Mouse (Mus musculus) MEL (cell line): Measurements from ENCODE around the gene Gm5678. TPM values are rescaled to one million over a fixed set of nuclear protein-coding genes. Genes with fewer than 3 reads are reported as not detected.
"Not testable (repeated sequence)": the region's sequence is repeated elsewhere in the genome, so short reads cannot be mapped to it uniquely, and the experiment has no call there.

Source experiments
- DNase-seq: peaks from one replicate; pipeline ENCODE4 v3.0.0; 2011; ENCODE audit warnings: low read depth, low spot score
- H3K27ac ChIP-seq: 2 replicates; pipeline ENCODE4 v1.5.1; 2012; ENCODE audit warnings: low read depth, mild to moderate bottlenecking, control low read depth, low read length, moderate library complexity; ENCODE audit not compliant: control insufficient read depth
- H3K27me3 ChIP-seq, 2 experiments: fragments of 150-350 bp in 1 of 2; sonication (generic) in 1 of 2; 2 replicates each; pipeline ENCODE4 v1.6.1; 2012; ENCODE audit warnings: low read length in 2 of 2, mild to moderate bottlenecking in 2 of 2, improper control_type of control experiment in 1 of 2, moderate library complexity in 1 of 2; ENCODE audit not compliant: insufficient read depth in 2 of 2, control insufficient read depth in 1 of 2
- H3K36me3 ChIP-seq, 2 experiments: 2 replicates each; pipeline ENCODE4 v1.6.1; 2012 to 2014; ENCODE audit warnings: low read length in 2 of 2, improper control_type of control experiment in 1 of 2, inconsistent platforms in 1 of 2, mild to moderate bottlenecking in 1 of 2; ENCODE audit not compliant: insufficient read depth in 2 of 2, control insufficient read depth in 1 of 2
- H3K4me1 ChIP-seq, 2 experiments: fragments of 150-350 bp in 1 of 2; sonication (generic) in 1 of 2; 2 replicates each; pipeline ENCODE4 v1.6.1; 2012; ENCODE audit warnings: low read length in 2 of 2, improper control_type of control experiment in 1 of 2, mild to moderate bottlenecking in 1 of 2; ENCODE audit not compliant: insufficient read depth in 2 of 2, control insufficient read depth in 1 of 2
- H3K4me3 ChIP-seq, 2 experiments: fragments of 150-350 bp in 1 of 2; sonication (generic) in 1 of 2; 2 replicates each; pipeline ENCODE4 v1.5.1; 2012; ENCODE audit warnings: low read depth in 2 of 2, low read length in 2 of 2, mild to moderate bottlenecking in 2 of 2, moderate library complexity in 2 of 2, control low read depth in 1 of 2, improper control_type of control experiment in 1 of 2; ENCODE audit not compliant: control insufficient read depth in 1 of 2, insufficient read depth in 1 of 2
- H3K79me2 ChIP-seq: 2 replicates; pipeline ENCODE4 v1.6.1; 2012; ENCODE audit warnings: mild to moderate bottlenecking, low read length, moderate library complexity; ENCODE audit not compliant: control insufficient read depth, poor library complexity, insufficient read depth
- H3K9ac ChIP-seq: 2 replicates; pipeline ENCODE4 v1.6.1; 2012; ENCODE audit warnings: low read depth, mild to moderate bottlenecking, control low read depth, low read length, moderate library complexity; ENCODE audit not compliant: control insufficient read depth, poor library complexity, severe bottlenecking
- H3K9me3 ChIP-seq: fragments of 150-350 bp; sonication (generic); replicated peaks from 2 replicates; pipeline ENCODE4 v1.6.1; 2012; ENCODE audit warnings: mild to moderate bottlenecking, low read length, improper control_type of control experiment, moderate library complexity; ENCODE audit not compliant: insufficient read depth
- CHD1 ChIP-seq: IDR thresholded peaks from 2 replicates; pipeline ENCODE4 v1.6.1; 2012; ENCODE audit warnings: low read depth, mild to moderate bottlenecking, inconsistent platforms, low read length, improper control_type of control experiment
- CTCF ChIP-seq, 3 experiments: IDR thresholded peaks in 2 of 3; conservative IDR thresholded peaks in 1 of 3; 2 replicates each; pipeline ENCODE4 v1.5.1; 2011 to 2012; ENCODE audit warnings: low read length in 3 of 3, low read depth in 2 of 3, mild to moderate bottlenecking in 2 of 3, improper control_type of control experiment in 1 of 3, inconsistent platforms in 1 of 3, mixed read lengths in 1 of 3, moderate library complexity in 1 of 3; ENCODE audit not compliant: control insufficient read depth in 1 of 3, insufficient read depth in 1 of 3, poor library complexity in 1 of 3, severe bottlenecking in 1 of 3
- ELF1 ChIP-seq: IDR thresholded peaks from 2 replicates; pipeline ENCODE4 v1.6.1; 2014; ENCODE audit warnings: low read depth, mild to moderate bottlenecking, inconsistent platforms, low read length, improper control_type of control experiment, moderate library complexity
- EP300 ChIP-seq, 2 experiments: IDR thresholded peaks; 2 replicates each; pipeline ENCODE4 v1.6.1; 2011; ENCODE audit warnings: improper control_type of control experiment in 2 of 2, low read length in 2 of 2, low read depth in 1 of 2, mild to moderate bottlenecking in 1 of 2
- HCFC1 ChIP-seq: IDR thresholded peaks from 2 replicates; pipeline ENCODE4 v1.6.1; 2012; ENCODE audit warnings: low read depth, mild to moderate bottlenecking, inconsistent platforms, low read length, improper control_type of control experiment, moderate library complexity
- JUND ChIP-seq: IDR thresholded peaks from 2 replicates; pipeline ENCODE4 v1.6.1; 2011; ENCODE audit warnings: low read depth, mild to moderate bottlenecking, improper control_type of control experiment, low read length
- KAT2A ChIP-seq: conservative IDR thresholded peaks from 2 replicates; pipeline ENCODE4 v1.6.1; 2012; ENCODE audit warnings: low read depth, low read length, improper control_type of control experiment, inconsistent platforms
- MEF2A ChIP-seq: IDR thresholded peaks from 2 replicates; pipeline ENCODE4 v1.6.1; 2014; ENCODE audit warnings: low read depth, mild to moderate bottlenecking, inconsistent platforms, low read length, improper control_type of control experiment; ENCODE audit not compliant: poor library complexity, insufficient replicate concordance, severe bottlenecking; ENCODE audit errors: extremely low read depth
- MXI1 ChIP-seq: IDR thresholded peaks from 2 replicates; pipeline ENCODE4 v1.6.1; 2011; ENCODE audit warnings: mild to moderate bottlenecking, low read depth, low read length, improper control_type of control experiment
- MYB ChIP-seq: IDR thresholded peaks from 2 replicates; pipeline ENCODE4 v1.6.1; 2011; ENCODE audit warnings: mild to moderate bottlenecking, low read depth, low read length, improper control_type of control experiment
- MYC ChIP-seq: IDR thresholded peaks from 2 replicates; pipeline ENCODE4 v1.6.1; 2011; ENCODE audit warnings: low read depth, mild to moderate bottlenecking, low read length, improper control_type of control experiment, moderate library complexity
- NELFE ChIP-seq: IDR thresholded peaks from 2 replicates; pipeline ENCODE4 v1.6.1; 2011; ENCODE audit warnings: low read depth, low read length, improper control_type of control experiment
- NRF1 ChIP-seq: IDR thresholded peaks from 2 replicates; pipeline ENCODE4 v1.6.1; 2014; ENCODE audit warnings: low read depth, mild to moderate bottlenecking, inconsistent platforms, low read length, improper control_type of control experiment, moderate library complexity; ENCODE audit not compliant: poor library complexity, insufficient read depth, severe bottlenecking
- POLR2AphosphoS2 ChIP-seq: IDR thresholded peaks from 2 replicates; pipeline ENCODE4 v1.6.1; 2011; ENCODE audit warnings: low read length, improper control_type of control experiment
- RAD21 ChIP-seq: IDR thresholded peaks from 2 replicates; pipeline ENCODE4 v1.6.1; 2011; ENCODE audit warnings: mild to moderate bottlenecking, low read depth, low read length, improper control_type of control experiment
- RCOR1 ChIP-seq: IDR thresholded peaks from 2 replicates; pipeline ENCODE4 v1.6.1; 2012; ENCODE audit warnings: low read depth, mild to moderate bottlenecking, inconsistent platforms, low read length, improper control_type of control experiment
- SIN3A ChIP-seq: IDR thresholded peaks from 2 replicates; pipeline ENCODE4 v1.6.1; 2012; ENCODE audit warnings: low read length, improper control_type of control experiment, inconsistent platforms
- SMC3 ChIP-seq: IDR thresholded peaks from 2 replicates; pipeline ENCODE4 v1.6.1; 2011; ENCODE audit warnings: low read depth, low read length, improper control_type of control experiment
- TAL1 ChIP-seq: IDR thresholded peaks from 2 replicates; pipeline ENCODE4 v1.6.1; 2012; ENCODE audit warnings: mild to moderate bottlenecking, inconsistent platforms, low read length, moderate library complexity, mixed read lengths
- ZMIZ1 ChIP-seq: IDR thresholded peaks from 2 replicates; pipeline ENCODE4 v1.6.1; 2012; ENCODE audit warnings: low read depth, mild to moderate bottlenecking, inconsistent platforms, low read length, improper control_type of control experiment, moderate library complexity
- polyA plus RNA-seq, 2 experiments: library from polyadenylated mRNA; stranded (reverse) in 1 of 2; unstranded in 1 of 2; fragments of >175 nt in 1 of 2; fragments of >200 nt in 1 of 2; gene quantifications; 2 replicates each; pipeline versions ENCODE4 v1.2.1 to v1.2.4; 2012; ENCODE audit warnings: low replicate concordance in 2 of 2, low read depth in 1 of 2; ENCODE audit not compliant: insufficient read length in 2 of 2, insufficient read depth in 1 of 2, missing spikeins in 1 of 2
- total RNA-seq: library from RNA; depleted of rRNA; stranded (reverse); fragments of 300-350 nt; gene quantifications from 2 replicates; pipeline ENCODE4 v1.2.3, GENCODE M21; 2012

Gm5678 gene
- total and polyA plus RNA-seq, 3 experiments: 4.6 TPM; not detected in 2

DNA sequence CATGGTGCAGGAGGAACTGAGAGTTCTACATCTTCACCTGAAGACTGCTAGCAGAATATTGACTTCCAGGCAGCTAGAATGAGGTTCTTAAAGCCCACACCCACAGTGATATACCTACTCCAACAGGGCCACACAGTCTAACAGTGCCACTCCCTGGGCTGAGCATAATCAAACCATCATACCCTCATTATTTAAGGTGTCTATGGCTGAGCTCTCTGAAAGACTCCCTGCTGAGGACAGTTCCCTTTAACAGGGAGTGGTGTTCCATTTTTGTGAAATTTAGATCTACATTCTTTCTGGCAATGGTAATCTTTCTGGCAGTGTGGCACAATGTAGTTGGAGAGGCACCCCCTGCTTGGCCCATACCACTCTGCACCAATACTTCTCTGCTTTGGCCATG is 41.6 kb downstream of the Gm5678 start:
- H3K27ac ChIP-seq: no peak overlapping the region
- TF ChIP-seq CHD1: no peak
- TF ChIP-seq POLR2AphosphoS2: no peak
- TF ChIP-seq, all 39 proteins: peak for 0
- H3K9ac ChIP-seq: no peak overlapping the region
- no peaks in the 10 kb centered on the region for H3K79me2 ChIP-seq
- H3K4me3 ChIP-seq: no peak overlapping the region
- H3K4me1 ChIP-seq: no peaks in the 10 kb centered on the region
- no peaks in the 10 kb centered on the region; a peak in 1 of 4 replicates for H3K27me3 ChIP-seq
- H3K9me3 ChIP-seq: no peaks in the 10 kb centered on the region
- DNase-seq: no peak
- H3K36me3 ChIP-seq: no peaks in the 10 kb centered on the region

DNA sequence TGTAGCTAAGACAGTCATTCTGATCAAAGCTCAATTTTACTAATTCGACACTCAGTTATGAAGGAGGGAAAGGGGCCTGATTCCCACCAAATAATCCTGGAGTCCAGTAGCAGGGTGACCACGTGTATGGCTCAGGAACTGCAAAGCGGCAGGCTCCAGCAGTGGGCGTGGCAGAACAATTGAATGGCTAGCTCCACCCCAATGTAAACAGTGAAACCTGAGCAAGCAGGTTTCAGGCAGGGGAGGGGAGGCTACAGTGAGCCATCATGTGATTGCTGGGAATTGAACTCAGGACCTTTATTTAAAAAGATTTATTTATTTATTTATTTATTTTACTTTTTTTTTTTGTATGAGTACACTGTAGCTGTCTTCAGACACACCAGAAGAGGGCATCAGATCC is 42.6 kb downstream of the Gm5678 start:
- not testable (repeated sequence) for H3K79me2 ChIP-seq, H3K9me3 ChIP-seq, H3K27ac ChIP-seq, H3K36me3 ChIP-seq, H3K4me1 ChIP-seq, H3K27me3 ChIP-seq, H3K9ac ChIP-seq, DNase-seq, H3K4me3 ChIP-seq

DNA sequence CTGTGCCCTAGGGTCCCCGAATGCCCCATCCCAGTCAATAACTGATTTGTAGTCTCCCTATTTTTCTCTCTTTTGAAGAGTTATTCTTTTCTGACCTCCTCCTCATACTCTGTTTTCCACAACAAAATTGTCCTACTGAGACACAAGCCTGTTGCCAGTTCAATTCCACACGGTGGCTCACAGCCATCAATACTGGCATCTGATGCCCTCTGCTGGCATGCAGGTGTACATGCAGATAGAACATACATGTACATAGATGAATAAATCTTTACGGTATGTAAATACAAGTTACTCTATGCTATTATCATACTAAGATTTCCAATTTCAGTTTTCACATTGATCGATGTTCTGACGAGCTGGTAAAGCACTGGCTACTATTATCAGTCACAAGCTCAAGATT is 43.2 kb downstream of the Gm5678 start:
- H3K27me3 ChIP-seq: no peaks in the 10 kb centered on the region; a peak in 1 of 4 replicates
- H3K4me3 ChIP-seq: no peak overlapping the region
- H3K9ac ChIP-seq: no peak overlapping the region
- peak; percentile 21 for DNase-seq
- H3K27ac ChIP-seq: no peak overlapping the region
- H3K4me1 ChIP-seq: no peaks in the 10 kb centered on the region
- H3K36me3 ChIP-seq: no peaks in the 10 kb centered on the region
- H3K79me2 ChIP-seq: no peaks in the 10 kb centered on the region
- no peaks in the 10 kb centered on the region for H3K9me3 ChIP-seq
- no peak for TF ChIP-seq NRF1
- TF ChIP-seq HCFC1: no peak
- no peak for TF ChIP-seq MYC
- TF ChIP-seq TAL1: no peak
- TF ChIP-seq ELF1: no peak
- no peak for TF ChIP-seq JUND
- TF ChIP-seq ZMIZ1: no peak
- TF ChIP-seq EP300 (IDR thresholded peaks at IDR 0.05; ENCODE audit: low read depth in 1 of 2, low read length in 2 of 2): no peak
- TF ChIP-seq SMC3: peak; percentile 40
- no peak for TF ChIP-seq MYB
- no peak for TF ChIP-seq NELFE
- no peak for TF ChIP-seq SIN3A
- TF ChIP-seq RAD21: peak; percentile 37
- no peak for TF ChIP-seq MXI1
- no peak for TF ChIP-seq KAT2A
- TF ChIP-seq CTCF (IDR thresholded peaks at IDR 0.05 in 2 of 3, conservative IDR thresholded peaks at IDR 0.05 in 1 of 3; ENCODE audit: control insufficient read depth in 1 of 3, insufficient read depth in 1 of 3, low read depth in 2 of 3, low read length in 3 of 3, poor library complexity in 1 of 3, severe bottlenecking in 1 of 3): peak; percentile 32 to 55 (median 33)
- TF ChIP-seq RCOR1: no peak
- TF ChIP-seq MEF2A: no peak
